Comparison of ENCODE assay signal across 8 mouse cellular contexts in genomic region chr9:72797136-72797621, GRCm38 (mm10). TPM values are rescaled to one million over a fixed set of nuclear protein-coding genes. Genes with fewer than 3 reads are reported as not detected.
DNase-seq lines count a peak whose midpoint lies in the region; ATAC-seq and TF ChIP-seq lines count a peak whose summit lies in the region.

No protein-coding gene starts in this region.

- peak; percentile 51 for DNase-seq in 3T3-L1 (ENCODE audit: low read depth, low spot score)
- DNase-seq in heart, postnatal 36 days: peak; percentile 62 to 74
- DNase-seq in lung, postnatal 25 days (ENCODE audit: low spot score): peak; percentile 69
- no peak for DNase-seq in retina, embryonic 14.5 days (ENCODE audit: low spot score)
- DNase-seq in cerebellum, adult 9-11 months: no peak
- DNase-seq in forebrain, embryonic 11.5 days (ENCODE audit: low spot score): no peak
- no peak for DNase-seq in frontal cortex, postnatal 14 days (ENCODE audit: low spot score in 2 of 2)

- H3K9ac ChIP-seq in forebrain, embryonic 11.5 days (ENCODE audit: low read length): no peak overlapping the region; the same call in 1 of the 2 replicates

- no peak for ATAC-seq in forebrain, embryonic 11.5 days (replicated peaks; ENCODE audit: low FRiP score)

- TF ChIP-seq POLR2A in bone marrow macrophage, adult 2 months (IDR thresholded peaks at IDR 0.05; ENCODE audit: borderline replicate concordance, low read depth, low read length): no peak

- no peak for TF ChIP-seq CTCF in bone marrow macrophage, adult 2 months (IDR thresholded peaks at IDR 0.05; ENCODE audit: low read depth, low read length)

- peak overlapping the region; percentile 51 for H3K27ac ChIP-seq in bone marrow macrophage, adult 2 months (ENCODE audit: insufficient read depth, low read depth, low read length)
- no peak overlapping the region for H3K27ac ChIP-seq in forebrain, embryonic 11.5 days (ENCODE audit: low read depth, low read length)

- H3K4me1 ChIP-seq in bone marrow macrophage, adult 2 months (ENCODE audit: control insufficient read depth, insufficient read depth, low read length): peaks cover 20% of the 10 kb centered on the region
- no peaks in the 10 kb centered on the region for H3K4me1 ChIP-seq in forebrain, embryonic 11.5 days (replicated peaks; ENCODE audit: control insufficient read depth, insufficient read depth, low read length)

- intact Hi-C loops in heart, postnatal 36 days (cut with DNase I): no loop called here

- 63% methylated on average over 9 of the region's 9 CpGs for WGBS in forebrain, embryonic 11.5 days

- H3K9me3 ChIP-seq in forebrain, embryonic 11.5 days (ENCODE audit: control insufficient read depth, low read length): no peaks in the 10 kb centered on the region; the same call in 1 of the 2 replicates

- peak overlapping the region; percentile 41 for H3K4me3 ChIP-seq in bone marrow macrophage, adult 2 months (ENCODE audit: insufficient read depth, low read length)
- no peak overlapping the region for H3K4me3 ChIP-seq in forebrain, embryonic 11.5 days (ENCODE audit: low read depth, low read length)

- H3K27me3 ChIP-seq in forebrain, embryonic 11.5 days (ENCODE audit: control insufficient read depth, insufficient read depth, low read length): no peaks in the 10 kb centered on the region

- H3K4me2 ChIP-seq in forebrain, embryonic 11.5 days (ENCODE audit: low read depth, low read length, severe bottlenecking): no peak overlapping the region

- H3K36me3 ChIP-seq in forebrain, embryonic 11.5 days (ENCODE audit: control insufficient read depth, insufficient read depth, low read length): no peaks in the 10 kb centered on the region

RNA-seq across cellular contexts. Expression of gene Prtg, which starts 9.5 kb away (rescaled TPM):
- polyA plus RNA-seq in bone marrow macrophage, adult 2 months (2012; ENCODE audit: insufficient read depth, insufficient read length, missing spikeins): not detected in 2 replicates
- total RNA-seq in heart, postnatal 36 days (2021): under 1 TPM; 0.30 to 0.33 TPM
- 3.4 and 3.6 TPM in 2 replicates for polyA plus RNA-seq in forebrain, embryonic 11.5 days (2014; fragmentation: Nextera tagmentation; extraction: Ambion mirVana)

Comparison
In these comparisons a context has a peak if more than half of its experiments do, and no peak if none do; other contexts are left out.
1. DNase-seq: peak in 3T3-L1 (single experiment), heart, postnatal 36 days (2 of 2) and lung, postnatal 25 days (single experiment); none in retina, embryonic 14.5 days (single experiment), cerebellum, adult 9-11 months (single experiment), forebrain, embryonic 11.5 days (single experiment) and frontal cortex, postnatal 14 days (0 of 2).